Mouse (Mus musculus) kidney, embryonic 16.5 days (tissue): ENCODE results near the gene Trappc3l. TPM values are rescaled to one million over a fixed set of nuclear protein-coding genes. Genes with fewer than 3 reads are reported as not detected.

Experiments
- ATAC-seq: fragments of 200-750 bp; cut with Nextera tagmentation; 2 replicates; pipeline ENCODE4 v1.8.0; 2017; ENCODE audit warnings: moderate TSS enrichment; ENCODE audit not compliant: low FRiP score, low TSS enrichment
- H3K27ac ChIP-seq: fragments of 300-500 bp; sonication (generic); 2 replicates; pipeline ENCODE4 v1.5.1; 2014; ENCODE audit warnings: low read length
- H3K27me3 ChIP-seq: fragments of 300-500 bp; sonication (generic); 2 replicates; pipeline ENCODE4 v1.6.1; 2014; ENCODE audit warnings: low read length, control low read depth, mixed read lengths; ENCODE audit not compliant: insufficient read depth
- H3K36me3 ChIP-seq: fragments of 300-500 bp; sonication (generic); 2 replicates; pipeline ENCODE4 v1.6.1; 2014; ENCODE audit warnings: low read length, control low read depth, mixed read lengths; ENCODE audit not compliant: insufficient read depth
- H3K4me1 ChIP-seq: fragments of 300-500 bp; sonication (generic); 2 replicates; pipeline ENCODE4 v1.6.1; 2014; ENCODE audit warnings: low read length, control low read depth, mixed read lengths; ENCODE audit not compliant: insufficient read depth
- H3K4me2 ChIP-seq: fragments of 300-500 bp; sonication (generic); replicated peaks from 2 replicates; pipeline ENCODE4 v1.6.1; 2014; ENCODE audit warnings: low read depth, low read length
- H3K4me3 ChIP-seq: fragments of 300-500 bp; sonication (generic); 2 replicates; pipeline ENCODE4 v1.5.1; 2014; ENCODE audit warnings: mild to moderate bottlenecking, low read length
- H3K9ac ChIP-seq: fragments of 300-500 bp; sonication (generic); replicated peaks from 2 replicates; pipeline ENCODE4 v1.6.1; 2014; ENCODE audit warnings: low read length
- H3K9me3 ChIP-seq: fragments of 300-500 bp; sonication (generic); 2 replicates; pipeline ENCODE4 v1.6.1; 2016; ENCODE audit warnings: low read length, control low read depth
- WGBS: fragments of 180-500 bp; shearing (Covaris S2); extraction: QIAGEN DNeasy Blood & Tissue Kit; methylation state at CpG from one replicate; pipeline ENCODE4 v1.1.7; 2014; 5-methylcytosine and 5-hydroxymethylcytosine counted together
- polyA plus RNA-seq: library from polyadenylated mRNA; unstranded; fragments of >200 nt; fragmentation: Nextera tagmentation; extraction: Ambion mirVana; gene quantifications from 2 replicates; pipeline ENCODE4 v1.2.1, GENCODE M21; 2015

Trappc3l gene
- polyA plus RNA-seq, 1 experiment from 2014 or later, result not detected

DNA sequence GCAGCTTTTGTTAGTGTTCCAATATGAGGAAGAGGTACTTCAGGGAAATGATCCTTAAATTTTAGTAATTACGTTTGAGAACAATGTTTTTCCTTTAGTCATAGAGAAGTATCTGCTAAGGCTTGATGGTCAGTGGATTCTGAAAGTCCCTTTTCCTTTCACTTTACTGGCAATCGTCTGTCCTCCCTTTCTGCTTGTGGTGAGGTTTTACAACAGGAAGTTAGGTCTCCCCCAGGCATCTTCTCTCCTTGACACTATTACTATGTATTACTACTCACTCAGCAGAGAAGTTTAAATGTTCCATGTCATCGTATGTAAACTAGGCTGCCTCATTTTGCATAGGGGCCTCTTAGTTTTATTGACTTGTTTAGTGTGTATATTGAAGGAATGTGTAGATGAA is 52.1 kb downstream of the Trappc3l start:
- H3K27me3 ChIP-seq, result no peaks in the 10 kb centered on the region
- no peak overlapping the region for H3K27ac ChIP-seq
- no peaks in the 10 kb centered on the region for H3K9me3 ChIP-seq
- ATAC-seq, result no peak
- no peaks in the 10 kb centered on the region for H3K4me1 ChIP-seq
- H3K9ac ChIP-seq, result no peak overlapping the region
- no peak overlapping the region for H3K4me3 ChIP-seq
- H3K36me3 ChIP-seq, result no peaks in the 10 kb centered on the region
- H3K4me2 ChIP-seq, result no peak overlapping the region
- WGBS, result 49% methylated on average over 3 of the region's 3 CpGs

DNA sequence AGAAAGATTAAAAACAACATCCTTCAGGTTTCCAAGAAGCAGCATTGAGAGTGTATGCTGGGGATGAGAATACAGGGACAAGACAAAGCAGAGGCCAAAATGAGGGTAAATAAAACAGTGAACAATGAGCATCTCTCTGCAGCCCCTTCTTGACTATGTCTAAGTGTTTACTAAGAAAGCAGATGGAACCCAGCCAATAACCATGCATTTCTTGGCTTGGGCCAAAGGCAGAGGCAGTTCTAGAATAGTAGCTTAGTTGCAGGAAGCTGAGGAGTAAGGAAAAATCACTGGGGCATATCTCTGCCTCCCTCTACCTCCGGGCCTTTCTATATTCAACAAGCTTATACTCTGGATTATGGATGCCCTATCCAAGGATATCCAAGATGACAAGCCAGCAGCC is 53.1 kb downstream of the Trappc3l start:
- H3K36me3 ChIP-seq, result no peaks in the 10 kb centered on the region
- no peaks in the 10 kb centered on the region for H3K4me1 ChIP-seq
- ATAC-seq, result no peak
- H3K27me3 ChIP-seq, result no peaks in the 10 kb centered on the region
- no peak overlapping the region for H3K4me2 ChIP-seq
- H3K9ac ChIP-seq, result no peak overlapping the region
- 91% methylated on average over 1 of the region's 1 CpGs for whole genome bisulfite sequencing
- H3K27ac ChIP-seq, result no peak overlapping the region
- no peaks in the 10 kb centered on the region for H3K9me3 ChIP-seq
- H3K4me3 ChIP-seq, result no peak overlapping the region

DNA sequence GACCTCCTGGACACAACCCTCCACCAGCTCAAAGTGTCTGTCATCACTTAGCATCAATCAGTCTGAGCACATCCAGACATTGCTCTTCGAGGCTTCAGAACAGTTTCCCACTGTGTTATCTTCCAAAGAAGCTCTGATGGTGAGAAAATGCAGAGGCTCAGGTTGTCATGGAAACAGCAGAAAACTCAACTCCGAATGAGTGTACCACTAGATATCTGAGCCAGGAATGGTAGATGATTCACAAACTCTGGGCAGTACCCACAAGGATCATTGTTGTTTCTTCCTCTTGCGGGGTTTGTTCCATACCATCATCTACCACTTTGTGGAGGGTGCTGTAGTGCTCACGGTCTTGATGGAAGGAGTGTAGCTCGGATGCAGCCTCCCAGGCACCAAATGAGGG is 54.5 kb downstream of the Trappc3l start:
- Histone ChIP-seq H3K27me3 (no peaks in the 10 kb centered on the region), H3K4me1 (peaks cover 6% of the 10 kb centered on the region; the same call in 1 of the 2 replicates), H3K4me3 (no peak overlapping the region), H3K27ac (no peak overlapping the region), H3K36me3 (no peaks in the 10 kb centered on the region), H3K9me3 (no peaks in the 10 kb centered on the region), H3K4me2 (no peak overlapping the region), H3K9ac (no peak overlapping the region)
- ATAC-seq, result no peak
- WGBS, result 78% methylated on average over 5 of the region's 5 CpGs

DNA sequence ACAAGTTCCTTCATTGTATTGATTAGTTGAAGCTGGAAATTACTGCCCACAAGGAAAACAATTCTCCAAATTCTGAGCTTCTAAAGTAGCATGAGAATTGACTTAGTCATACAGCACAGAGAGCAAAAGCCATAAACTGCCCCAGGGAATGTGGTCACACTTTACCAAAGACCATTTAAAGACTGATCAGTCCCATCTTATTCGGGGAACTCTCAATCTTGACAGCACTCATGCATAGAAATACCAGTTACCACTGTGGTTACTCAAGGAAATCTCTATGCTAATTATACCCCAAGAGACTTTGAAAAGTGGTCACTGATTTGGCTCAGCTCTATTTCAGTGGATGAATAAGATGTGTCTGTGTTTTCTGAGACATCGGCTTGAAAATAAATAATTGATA is 57.8 kb downstream of the Trappc3l start:
- no peak overlapping the region for H3K4me2 ChIP-seq
- no peak for ATAC-seq
- H3K36me3 ChIP-seq, result no peaks in the 10 kb centered on the region
- H3K27me3 ChIP-seq, result no peaks in the 10 kb centered on the region
- H3K4me3 ChIP-seq, result no peak overlapping the region
- no peak overlapping the region for H3K27ac ChIP-seq
- no peak overlapping the region for H3K9ac ChIP-seq
- 61% methylated on average over 2 of the region's 2 CpGs for WGBS
- no peaks in the 10 kb centered on the region for H3K9me3 ChIP-seq
- peaks cover 6% of the 10 kb centered on the region; the same call in 1 of the 2 replicates for H3K4me1 ChIP-seq

DNA sequence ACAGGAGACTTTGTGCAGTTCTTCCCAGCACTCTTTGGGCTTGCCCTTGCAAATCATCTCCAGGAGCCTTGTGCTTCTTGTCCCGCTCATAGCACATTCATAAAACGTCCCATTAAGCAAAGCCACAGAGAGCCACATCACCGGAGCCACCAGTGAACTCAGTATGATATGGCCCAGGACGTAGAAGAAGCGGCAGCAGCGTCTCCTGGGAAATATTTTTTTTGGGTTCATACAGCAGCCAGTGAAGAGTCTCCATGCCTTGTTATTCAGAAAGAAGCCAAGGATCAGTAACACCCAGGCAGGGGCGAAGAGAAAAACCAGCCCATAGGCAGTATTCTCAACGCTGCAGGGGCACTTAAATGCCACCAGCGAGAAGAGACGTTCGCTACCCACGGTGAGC is 58.6 kb downstream of the Trappc3l start:
- peak; percentile 39; the same call in 1 of the 2 replicates for ATAC-seq
- 53% methylated on average over 12 of the region's 12 CpGs for WGBS
- Histone ChIP-seq H3K27ac (no peak overlapping the region), H3K27me3 (no peaks in the 10 kb centered on the region), H3K9me3 (no peaks in the 10 kb centered on the region), H3K4me3 (peak overlapping the region; percentile 32), H3K9ac (peak overlapping the region; percentile 44), H3K4me1 (peaks cover 6% of the 10 kb centered on the region; the same call in 1 of the 2 replicates), H3K36me3 (no peaks in the 10 kb centered on the region), H3K4me2 (peak overlapping the region; percentile 50)

DNA sequence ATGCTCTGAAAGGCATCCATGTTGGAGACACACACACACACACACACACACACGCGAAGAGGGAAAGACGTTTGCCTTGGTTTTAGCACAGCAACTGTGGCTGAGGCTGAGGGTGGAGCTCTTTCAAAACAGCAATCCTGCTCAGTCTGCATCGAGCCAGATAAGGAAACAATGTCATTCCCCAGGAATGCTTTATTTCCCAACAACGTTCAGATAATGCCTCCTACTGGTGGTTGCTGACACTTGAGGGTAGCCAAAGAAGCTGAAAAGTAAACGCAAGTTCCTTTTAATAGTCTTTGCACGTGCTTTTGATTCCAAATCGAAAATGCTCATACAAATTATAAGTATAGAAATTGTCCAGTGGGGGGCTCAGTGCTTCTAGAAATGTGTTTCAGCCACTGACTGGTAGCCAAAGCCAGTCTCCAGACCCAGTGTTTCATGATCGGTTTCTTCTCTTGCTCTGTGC is 59.1 kb downstream of the Trappc3l start, which contains the start of gene Calhm5:
Gene Calhm5 (minus strand): TSS at position 102 of the 466 bp plus-strand sequence.
- Histone ChIP-seq H3K4me2 (peak within 1 kb of the TSS; percentile 50), H3K4me3 (peak within 1 kb of the TSS; percentile 32), H3K36me3 (no peaks in the 10 kb centered on the region), H3K9ac (peak within 1 kb of the TSS; percentile 44), H3K27ac (no peak within 1 kb of the TSS), H3K4me1 (peaks cover 6% of the 10 kb centered on the region; the same call in 1 of the 2 replicates), H3K9me3 (no peaks in the 10 kb centered on the region), H3K27me3 (no peaks in the 10 kb centered on the region)
- 21% methylated on average over 9 of the region's 9 CpGs for WGBS
- ATAC-seq, result peak; percentile 84

DNA sequence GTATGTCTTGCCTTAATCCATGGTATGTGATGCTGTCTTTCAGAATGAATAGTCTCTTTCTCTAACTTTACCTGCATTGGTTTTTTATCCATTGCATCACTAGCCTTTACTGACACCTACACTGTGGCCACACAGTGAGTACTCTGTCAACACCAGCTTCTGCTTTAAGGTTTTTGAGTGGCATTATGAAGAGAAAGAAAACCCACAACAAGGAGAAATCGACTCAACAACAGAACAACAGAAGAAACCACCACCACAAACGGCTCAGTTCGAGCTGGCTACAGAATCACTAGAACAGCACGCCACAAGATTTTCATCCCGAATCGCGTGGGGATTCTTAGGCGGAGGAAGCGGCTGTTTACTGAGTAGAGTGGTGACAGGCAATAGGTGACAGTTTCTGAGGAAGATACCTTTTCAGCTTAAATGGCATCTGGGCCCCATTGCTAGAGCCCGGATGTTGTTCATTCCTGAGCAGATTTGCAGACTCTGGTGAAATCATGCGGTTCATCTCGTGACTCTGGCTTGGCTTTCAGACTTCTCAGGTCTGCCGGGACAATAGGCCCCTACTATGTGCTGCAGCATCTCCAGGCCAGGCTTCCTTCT is 73.6 kb downstream of the Trappc3l start:
- H3K4me3 ChIP-seq, result no peak overlapping the region
- no peaks in the 10 kb centered on the region for H3K36me3 ChIP-seq
- ATAC-seq, result no peak
- H3K4me2 ChIP-seq, result no peak overlapping the region
- 83% methylated on average over 13 of the region's 13 CpGs for WGBS
- no peaks in the 10 kb centered on the region for H3K9me3 ChIP-seq
- H3K9ac ChIP-seq, result no peak overlapping the region
- no peaks in the 10 kb centered on the region for H3K27me3 ChIP-seq
- no peak overlapping the region for H3K27ac ChIP-seq
- no peaks in the 10 kb centered on the region for H3K4me1 ChIP-seq

DNA sequence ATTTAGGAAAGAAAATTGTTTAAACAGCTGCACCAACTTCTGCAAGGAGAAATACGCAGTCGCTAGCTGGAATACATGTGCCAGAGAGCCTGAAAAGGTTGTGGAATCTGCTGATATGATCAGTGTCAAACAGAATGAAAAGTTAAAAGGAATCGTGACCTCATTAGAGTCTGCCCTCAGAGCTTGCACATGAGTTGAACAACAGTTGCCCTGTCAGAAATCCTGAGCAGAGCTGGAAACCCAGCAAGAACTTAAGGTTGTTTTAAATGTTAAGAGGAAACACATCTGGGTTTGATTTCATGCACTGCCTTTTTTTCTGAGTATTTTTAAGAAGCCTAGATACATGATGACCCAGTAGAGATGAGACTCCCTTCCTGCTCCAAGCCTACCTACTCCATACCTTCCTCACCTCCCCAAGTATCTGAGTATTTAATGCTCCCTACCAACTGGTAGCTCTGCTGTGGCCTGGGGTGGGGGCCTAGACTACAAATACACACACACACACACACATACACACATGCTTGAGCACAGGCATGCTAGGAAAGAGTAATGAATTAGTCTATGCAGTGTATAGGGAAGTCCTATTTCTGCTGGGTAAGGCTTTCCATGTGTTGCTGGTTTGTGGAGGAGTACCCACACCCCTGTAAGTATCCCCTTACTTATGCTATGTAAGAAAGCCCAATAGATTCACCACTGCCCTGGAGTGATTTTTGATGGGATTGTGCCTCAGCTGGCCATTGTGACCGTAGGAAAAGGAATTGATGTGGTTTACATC is 74.8 kb downstream of the Trappc3l start:
- Histone ChIP-seq H3K4me1 (no peaks in the 10 kb centered on the region), H3K9me3 (no peaks in the 10 kb centered on the region), H3K27me3 (no peaks in the 10 kb centered on the region), H3K4me2 (no peak overlapping the region), H3K9ac (no peak overlapping the region), H3K27ac (no peak overlapping the region), H3K36me3 (no peaks in the 10 kb centered on the region), H3K4me3 (no peak overlapping the region)
- 58% methylated on average over 4 of the region's 4 CpGs for WGBS
- ATAC-seq, result no peak

DNA sequence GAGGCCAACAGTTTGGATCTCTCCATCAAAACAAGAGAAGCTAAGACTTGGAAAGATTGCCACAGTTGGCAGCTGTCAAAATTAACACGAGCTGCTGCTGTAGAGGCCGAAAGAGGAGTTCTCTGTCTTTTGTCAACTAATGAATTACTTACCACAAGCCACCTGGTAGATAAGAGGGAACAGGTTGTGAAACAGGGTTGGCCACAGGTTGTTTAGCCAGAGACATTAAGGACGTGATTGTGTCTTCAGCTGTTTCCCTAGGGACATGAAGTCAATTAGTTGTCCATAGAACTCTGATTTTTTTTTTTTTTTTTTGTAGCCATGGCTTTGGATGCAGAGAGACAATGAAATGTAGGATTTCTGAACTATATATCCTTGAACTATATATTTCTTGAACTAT is 79.7 kb downstream of the Trappc3l start:
- Histone ChIP-seq H3K4me1 (no peaks in the 10 kb centered on the region), H3K9me3 (no peaks in the 10 kb centered on the region), H3K27ac (no peak overlapping the region), H3K27me3 (no peaks in the 10 kb centered on the region), H3K36me3 (no peaks in the 10 kb centered on the region), H3K4me2 (no peak overlapping the region), H3K9ac (no peak overlapping the region), H3K4me3 (no peak overlapping the region)
- no peak for ATAC-seq
- 42% methylated on average over 3 of the region's 3 CpGs for WGBS

DNA sequence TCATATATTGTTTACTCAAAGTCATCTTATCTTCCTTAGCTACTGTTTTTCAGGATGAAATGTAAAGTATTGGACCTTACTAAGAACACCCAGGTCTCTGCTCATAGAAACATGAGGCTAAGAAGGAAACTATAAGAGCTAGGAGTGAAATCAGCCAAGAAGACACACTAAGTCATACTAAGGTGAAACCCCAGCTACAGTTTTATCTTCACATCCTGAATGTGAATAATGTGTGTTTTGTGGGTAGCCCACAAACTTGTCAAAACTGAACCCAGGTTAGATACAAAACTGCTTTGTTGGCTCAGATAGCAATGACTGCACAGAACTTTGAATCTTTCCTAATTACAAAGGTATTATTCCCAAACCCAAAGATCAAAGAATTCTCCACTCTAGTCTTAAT is 80.4 kb downstream of the Trappc3l start:
- Histone ChIP-seq H3K9me3 (no peaks in the 10 kb centered on the region), H3K9ac (no peak overlapping the region), H3K4me1 (no peaks in the 10 kb centered on the region), H3K27ac (no peak overlapping the region), H3K36me3 (no peaks in the 10 kb centered on the region), H3K4me2 (no peak overlapping the region), H3K27me3 (no peaks in the 10 kb centered on the region), H3K4me3 (no peak overlapping the region)
- ATAC-seq, result no peak
